Mouse (Mus musculus): ENCODE measurements around the gene Aox2.

Gene Aox2

DNA sequence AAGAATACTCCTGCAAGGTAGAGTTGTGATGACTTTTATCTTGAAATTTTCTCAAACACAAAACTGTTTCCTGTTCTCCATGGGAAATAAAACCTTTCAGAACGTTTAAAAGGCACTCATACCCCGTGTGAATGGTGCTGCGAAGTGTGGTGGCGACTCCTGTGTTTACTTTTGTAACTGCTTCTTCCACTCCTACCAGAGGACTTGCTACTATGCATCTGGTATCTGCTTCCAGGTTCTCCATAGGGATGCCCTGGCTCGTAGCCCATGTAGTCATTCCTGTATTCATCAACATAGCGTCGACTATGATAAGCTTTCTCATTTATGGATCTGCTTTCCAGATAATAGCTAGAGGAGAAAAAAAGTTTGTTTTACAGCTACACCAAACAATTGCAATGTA, 142.8 kb downstream of the Aox2 start:
- Histone ChIP-seq H3K4me3 (replicated peaks; ENCODE audit: low read length) (no peak overlapping the region; the same call in 1 of the 2 replicates), H3K4me1 (replicated peaks; ENCODE audit: low read depth, low read length) (peaks cover 64% of the 10 kb centered on the region), H3K9me3 (ENCODE audit: low read length) (no peaks in the 10 kb centered on the region), H3K27me3 (ENCODE audit: insufficient read depth, low read length) (no peaks in the 10 kb centered on the region), H3K36me3 (ENCODE audit: insufficient read depth, low read length) (peaks cover 60% of the 10 kb centered on the region)
- TF ChIP-seq POU5F1 (IDR thresholded peaks at IDR 0.05; ENCODE audit: borderline replicate concordance, low read length) (no peak), NANOG (IDR thresholded peaks at IDR 0.05; ENCODE audit: borderline replicate concordance, low read length) (no peak), CTCF (conservative IDR thresholded peaks at IDR 0.05; ENCODE audit: low read length) (no peak)

DNA sequence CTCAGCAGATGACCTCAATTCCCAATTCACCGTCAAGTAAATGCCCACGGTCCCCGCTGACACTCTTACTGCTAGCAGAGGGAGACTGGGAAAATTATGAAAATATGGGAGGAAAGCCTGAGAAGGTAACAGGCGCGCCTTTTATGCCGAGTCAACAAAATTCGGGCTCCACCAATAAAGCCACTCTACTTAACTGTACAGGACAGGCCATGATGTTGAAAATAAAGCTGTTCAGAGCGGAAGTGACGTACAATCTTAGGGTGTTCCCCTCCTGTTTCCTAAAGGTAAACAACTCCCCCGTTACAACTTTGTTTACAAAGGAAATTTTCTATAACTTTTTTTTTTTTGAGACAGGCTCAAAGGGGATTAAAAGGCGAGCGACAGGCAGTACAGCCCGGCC, 144.8 kb downstream of the Aox2 start:
- Histone ChIP-seq H3K9me3 (ENCODE audit: low read length) (no peaks in the 10 kb centered on the region), H3K4me1 (replicated peaks; ENCODE audit: low read depth, low read length) (peaks cover 61% of the 10 kb centered on the region), H3K4me3 (replicated peaks; ENCODE audit: low read length) (peak overlapping the region; percentile 99), H3K27me3 (ENCODE audit: insufficient read depth, low read length) (no peaks in the 10 kb centered on the region), H3K36me3 (ENCODE audit: insufficient read depth, low read length) (peaks cover 48% of the 10 kb centered on the region)
- no peak for TF ChIP-seq NANOG (IDR thresholded peaks at IDR 0.05; ENCODE audit: borderline replicate concordance, low read length)
- TF ChIP-seq POU5F1 (IDR thresholded peaks at IDR 0.05; ENCODE audit: borderline replicate concordance, low read length): no peak
- TF ChIP-seq CTCF (conservative IDR thresholded peaks at IDR 0.05; ENCODE audit: low read length): no peak

DNA sequence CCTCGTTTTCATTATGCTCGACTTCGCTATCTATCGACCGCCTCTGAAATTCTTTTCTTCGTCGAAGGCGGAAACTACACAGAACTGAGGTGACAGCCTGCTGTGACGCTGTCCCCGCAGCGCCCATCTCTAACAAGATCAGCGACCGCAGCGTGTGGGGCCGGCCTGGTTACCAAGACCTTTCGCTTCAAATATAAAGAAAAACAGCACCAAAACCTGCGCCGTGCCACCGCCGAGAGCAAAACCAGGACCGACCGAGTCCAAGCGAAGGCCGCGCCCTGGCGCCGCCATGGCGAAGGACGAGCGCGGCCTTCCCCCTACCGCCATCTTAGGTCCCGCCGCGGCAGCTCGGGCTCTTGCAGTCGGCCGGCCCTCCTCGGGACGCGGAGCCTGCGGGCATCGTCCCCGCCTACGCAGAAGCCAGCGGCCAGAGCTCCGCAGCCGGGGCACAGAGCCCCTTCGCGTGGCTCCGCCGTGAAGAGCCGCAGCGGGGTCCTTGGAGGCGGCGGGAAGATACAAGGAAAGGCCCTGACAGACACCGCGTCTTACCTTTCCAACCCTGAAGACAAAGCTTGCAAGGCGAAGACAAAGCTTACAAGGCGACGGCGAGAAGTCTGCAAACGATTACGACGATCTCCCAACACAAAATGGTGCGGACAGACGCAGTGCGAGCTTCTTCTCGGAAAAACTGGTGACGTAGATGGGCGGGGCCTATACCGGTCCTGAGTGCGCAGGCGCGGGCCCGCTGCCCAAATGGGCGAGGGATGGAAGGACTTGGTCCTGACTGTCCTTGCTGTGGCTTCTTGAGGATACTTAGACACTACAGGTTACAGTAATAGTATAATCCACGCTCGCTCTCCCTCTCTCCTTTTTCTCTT, 145.5 kb downstream of the Aox2 start, which contains the start of gene Clk1:
Gene Clk1 (minus strand): TSS at position 696 of the 878 bp plus-strand sequence.
- H3K4me1 ChIP-seq (replicated peaks; ENCODE audit: low read depth, low read length): peaks cover 57% of the 10 kb centered on the region
- H3K4me3 ChIP-seq (replicated peaks; ENCODE audit: low read length): peak within 1 kb of the TSS; percentile 99
- H3K36me3 ChIP-seq (ENCODE audit: insufficient read depth, low read length): peaks cover 41% of the 10 kb centered on the region
- H3K9me3 ChIP-seq (ENCODE audit: low read length): no peaks in the 10 kb centered on the region
- no peaks in the 10 kb centered on the region for H3K27me3 ChIP-seq (ENCODE audit: insufficient read depth, low read length)
- TF ChIP-seq CTCF (conservative IDR thresholded peaks at IDR 0.05; ENCODE audit: low read length): no peak
- TF ChIP-seq NANOG (IDR thresholded peaks at IDR 0.05; ENCODE audit: borderline replicate concordance, low read length): no peak
- no peak for TF ChIP-seq POU5F1 (IDR thresholded peaks at IDR 0.05; ENCODE audit: borderline replicate concordance, low read length)

DNA sequence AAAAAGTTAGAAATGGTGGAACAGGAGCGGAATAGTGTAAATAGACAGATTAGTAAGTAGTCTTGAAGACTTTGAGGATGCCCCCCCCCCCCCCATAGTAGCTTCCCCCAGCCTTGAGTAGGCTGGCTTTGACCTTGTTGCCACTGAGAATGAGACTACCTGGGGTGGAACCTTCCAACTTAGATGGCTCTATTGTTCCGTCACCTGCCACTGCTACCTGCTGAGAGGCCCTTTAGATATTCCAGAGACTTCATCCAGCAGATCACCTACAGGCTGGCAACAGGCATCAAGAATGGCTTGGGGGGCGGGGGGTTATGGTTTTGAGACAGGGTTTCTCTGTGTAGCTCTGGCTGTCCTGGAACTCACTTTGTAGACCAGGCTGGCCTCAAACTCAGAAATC, 146.4 kb downstream of the Aox2 start:
- H3K36me3 ChIP-seq (ENCODE audit: insufficient read depth, low read length): peaks cover 38% of the 10 kb centered on the region
- H3K4me3 ChIP-seq (replicated peaks; ENCODE audit: low read length): peak overlapping the region; percentile 99
- peaks cover 51% of the 10 kb centered on the region for H3K4me1 ChIP-seq (replicated peaks; ENCODE audit: low read depth, low read length)
- no peaks in the 10 kb centered on the region for H3K27me3 ChIP-seq (ENCODE audit: insufficient read depth, low read length)
- H3K9me3 ChIP-seq (ENCODE audit: low read length): no peaks in the 10 kb centered on the region
- TF ChIP-seq CTCF (conservative IDR thresholded peaks at IDR 0.05; ENCODE audit: low read length): no peak
- no peak for TF ChIP-seq POU5F1 (IDR thresholded peaks at IDR 0.05; ENCODE audit: borderline replicate concordance, low read length)
- peak; percentile 89 for TF ChIP-seq NANOG (IDR thresholded peaks at IDR 0.05; ENCODE audit: borderline replicate concordance, low read length)
